Mouse (Mus musculus) inflammation-experienced regulatory T-cells (primary cell): ENCODE data around the gene Lmx1a. TPM values are rescaled to one million over a fixed set of nuclear protein-coding genes. Genes with fewer than 3 reads are reported as not detected.

Experiments
- polyA plus RNA-seq, 2 experiments: library from polyadenylated mRNA; unstranded; fragments of 100-300 nt; shearing (Covaris generic); gene quantifications; one replicate each; pipeline ENCODE4 v1.2.1; 2017

Lmx1a gene
- under 1 TPM; 0.17 to 0.66 TPM for polyA plus RNA-seq

DNA sequence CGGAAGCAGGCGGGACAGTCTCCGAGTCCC lies at the start of gene Lmx1a:
Gene Lmx1a (plus strand): TSS at position 6 of the 30 bp plus-strand sequence.

Other genes starting within 250 kb of the Lmx1a start
- not detected for gene Lrrc52, start 222.5 kb upstream of the Lmx1a start, polyA plus RNA-seq
- under 1 TPM in 1 of 2 experiments, not detected in 1; 0.26 TPM for gene Rxrg, start 90.9 kb upstream of the Lmx1a start, polyA plus RNA-seq